24 mouse cellular contexts compared by ENCODE assay signal in the genomic region with DNA sequence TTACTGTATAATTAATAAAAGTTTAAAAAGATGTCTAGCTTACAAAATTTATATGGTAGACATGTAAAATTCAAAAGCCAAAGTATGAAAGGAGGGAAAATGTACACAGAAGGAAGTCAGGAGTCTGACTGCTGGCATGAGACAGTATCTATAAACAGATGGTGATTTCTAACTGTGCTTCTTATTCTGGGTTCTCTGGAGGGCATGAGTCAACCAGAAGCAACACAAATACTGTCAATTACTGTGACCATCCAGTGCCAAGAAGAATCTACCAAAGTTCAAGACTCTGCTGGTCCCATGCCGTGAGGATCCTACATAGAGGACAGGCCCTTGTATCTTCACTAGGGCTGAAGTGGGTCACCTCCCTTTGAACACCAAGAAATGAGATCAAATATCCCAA. TPM values are rescaled to one million over a fixed set of nuclear protein-coding genes. Genes with fewer than 3 reads are reported as not detected.
DNase-seq lines count a peak whose midpoint lies in the region; ATAC-seq and TF ChIP-seq lines count a peak whose summit lies in the region.
"Had no signal": no experiment of that assay in that cellular context is flagged by ENCODE, and none has a peak within 500 bp of the region (broad histone marks: within the 10 kb centered on the region; RNA-seq: fewer than 3 reads in every experiment).

No protein-coding gene starts in this region.

- TF ChIP-seq CTCF in intestine, postnatal 0 days (IDR thresholded peaks at IDR 0.05; ENCODE audit: low read depth): no peak
- no peak for TF ChIP-seq CTCF in lung, adult 2 months (IDR thresholded peaks at IDR 0.05; ENCODE audit: insufficient read depth, low read length)

- H3K9ac ChIP-seq in intestine, postnatal 0 days (ENCODE audit: low read depth, low read length): no peak overlapping the region
- H3K9ac ChIP-seq: embryonic facial prominence, embryonic 13.5 days; forebrain, embryonic 13.5 days; hindbrain, embryonic 12.5 days; hindbrain, embryonic 15.5 days had no signal

- H3K27ac ChIP-seq in intestine, postnatal 0 days (ENCODE audit: low read depth, low read length): no peak overlapping the region
- H3K27ac ChIP-seq: embryonic facial prominence, embryonic 10.5 days; embryonic facial prominence, embryonic 13.5 days; forebrain, embryonic 13.5 days; hindbrain, embryonic 12.5 days; hindbrain, embryonic 15.5 days had no signal

- H3K36me3 ChIP-seq in myocyte (ENCODE audit: control insufficient read depth, insufficient read depth): no peaks in the 10 kb centered on the region
- H3K36me3 ChIP-seq in intestine, postnatal 0 days (ENCODE audit: control insufficient read depth, insufficient read depth): no peaks in the 10 kb centered on the region
- H3K36me3 ChIP-seq: embryonic facial prominence, embryonic 10.5 days; embryonic facial prominence, embryonic 13.5 days; hindbrain, embryonic 12.5 days; hindbrain, embryonic 15.5 days had no signal

- no peak overlapping the region for H3K4me3 ChIP-seq in myocyte
- H3K4me3 ChIP-seq in intestine, postnatal 0 days (ENCODE audit: low read depth, low read length): no peak overlapping the region
- no peak overlapping the region for H3K4me3 ChIP-seq in lung, adult 2 months (replicated peaks; ENCODE audit: extremely low read depth, low read depth, low read length)
- H3K4me3 ChIP-seq: embryonic facial prominence, embryonic 10.5 days; embryonic facial prominence, embryonic 13.5 days; erythroblast, embryonic 14.5 days; forebrain, embryonic 13.5 days; hindbrain, embryonic 12.5 days; hindbrain, embryonic 15.5 days had no signal

- no peaks in the 10 kb centered on the region for H3K4me1 ChIP-seq in intestine, postnatal 0 days (replicated peaks; ENCODE audit: control insufficient read depth, insufficient read depth, low read length)
- H3K4me1 ChIP-seq in lung, adult 2 months (ENCODE audit: control insufficient read depth, insufficient read depth, low read length): peaks cover 5% of the 10 kb centered on the region; the same call in 1 of the 2 replicates
- H3K4me1 ChIP-seq: forebrain, embryonic 13.5 days; hindbrain, embryonic 15.5 days had no signal

- H3K79me2 ChIP-seq in myocyte (ENCODE audit: control insufficient read depth, insufficient read depth): no peaks in the 10 kb centered on the region

- TF ChIP-seq POLR2A in myocyte (IDR thresholded peaks at IDR 0.05; ENCODE audit: insufficient read length, low read depth): no peak
- TF ChIP-seq POLR2A in lung, adult 2 months (IDR thresholded peaks at IDR 0.05; ENCODE audit: borderline replicate concordance, extremely low read depth, low read depth, low read length): no peak

- H3ac ChIP-seq in myocyte (ENCODE audit: control insufficient read depth, insufficient read length): no peak overlapping the region

- peak overlapping the region; percentile 22 for H3K4me2 ChIP-seq in myocyte (ENCODE audit: low read depth)
- H3K4me2 ChIP-seq in intestine, postnatal 0 days (replicated peaks; ENCODE audit: low read depth): no peak overlapping the region
- H3K4me2 ChIP-seq: embryonic facial prominence, embryonic 13.5 days; forebrain, embryonic 13.5 days; heart, embryonic 11.5 days; hindbrain, embryonic 12.5 days; hindbrain, embryonic 15.5 days had no signal

- H3K27me3 ChIP-seq in myocyte (ENCODE audit: control insufficient read depth, insufficient read depth, insufficient read length): no peaks in the 10 kb centered on the region
- 0 out of 2 replicates have a peak, but pooled peaks cover 1% of the 10 kb centered on the region for H3K27me3 ChIP-seq in intestine, postnatal 0 days (replicated peaks; ENCODE audit: control insufficient read depth, insufficient read depth, low read length)
- H3K27me3 ChIP-seq: embryonic facial prominence, embryonic 13.5 days; forebrain, embryonic 13.5 days; hindbrain, embryonic 12.5 days; hindbrain, embryonic 15.5 days had no signal

- ATAC-seq in frontal cortex, adult (ENCODE audit: low TSS enrichment): 0 out of 2 replicates have a peak, but pooled peaks have one; percentile 8
- no peak for ATAC-seq in intestine, postnatal 0 days
- ATAC-seq: forebrain, embryonic 13.5 days; forebrain, embryonic 16.5 days had no signal

- no peaks in the 10 kb centered on the region for H3K9me3 ChIP-seq in intestine, postnatal 0 days (ENCODE audit: control insufficient read depth)
- H3K9me3 ChIP-seq: embryonic facial prominence, embryonic 10.5 days; embryonic facial prominence, embryonic 13.5 days; forebrain, embryonic 13.5 days; hindbrain, embryonic 12.5 days; hindbrain, embryonic 15.5 days had no signal

- WGBS in intestine, postnatal 0 days: 90% methylated on average over 1 of the region's 1 CpGs
- WGBS in lung, adult 2 months: 66% methylated on average over 1 of the region's 1 CpGs

- DNase-seq in frontal cortex, adult 2 months (ENCODE audit: extremely low spot score in 1 of 2, low spot score in 1 of 2): no peak
- peak; percentile 25 for DNase-seq in NIH3T3 (ENCODE audit: low read depth)
- DNase-seq in lung, adult 2 months: no peak
- DNase-seq: adrenal gland, adult 8-10 months; adrenal gland, postnatal 25 days; cerebellum, adult 11 months; cerebellum, adult 8-10 months; embryo, embryonic 11 days; gastrocnemius, postnatal 10 days; gastrocnemius, postnatal 36 days; heart, adult 11 months; kidney, adult 11 months; kidney, adult 8-10 months had no signal

TF ChIP-seq in myocyte, 11 proteins besides CTCF, POLR2A, EP300 and RAD21:
- 0 out of 2 replicates have a peak, but pooled peaks have one; percentile 55 for TF ChIP-seq CEBPB (IDR thresholded peaks at IDR 0.05; ENCODE audit: insufficient read depth, poor library complexity, severe bottlenecking)
- no peak for TF ChIP-seq MYOG (IDR thresholded peaks at IDR 0.05; ENCODE audit: control insufficient read depth in 1 of 3, insufficient read depth in 1 of 3, insufficient read length in 2 of 3, low read depth in 2 of 3)
TF ChIP-seq in myocyte: peak in this region for 1.

RNA-seq across cellular contexts. Expression of a gene that starts 43.1 kb away (rescaled TPM):
- 134 and 137 TPM in 2 replicates for polyA plus RNA-seq in frontal cortex, adult 2 months (2012; rRNA removed)
- 4.5 TPM for polyA plus RNA-seq in myocyte (2012; fragmentation: generic; extraction: Trizol)
- polyA plus RNA-seq in intestine, postnatal 0 days (2015; fragmentation: Nextera tagmentation; extraction: Ambion mirVana): 1.4 and 1.5 TPM in 2 replicates
- polyA plus RNA-seq in lung, adult 2 months (2012; rRNA removed): 29.9 and 35.0 TPM in 2 replicates
- polyA plus RNA-seq: erythroblast, embryonic 14.5 days had no signal
